In genomic region chr8:78860789-78861188, GRCm38 (mm10) we compare ENCODE assay signal across 23 mouse cellular contexts. TPM values are rescaled to one million over a fixed set of nuclear protein-coding genes. Genes with fewer than 3 reads are reported as not detected.
DNase-seq lines count a peak whose midpoint lies in the region; ATAC-seq and TF ChIP-seq lines count a peak whose summit lies in the region.
"Had no signal": no experiment of that assay in that cellular context is flagged by ENCODE, and none has a peak within 500 bp of the region (broad histone marks: within the 10 kb centered on the region; RNA-seq: fewer than 3 reads in every experiment).

No protein-coding gene starts in this region.

- no peak for ATAC-seq in lung, embryonic 14.5 days (ENCODE audit: insufficient read depth)
- ATAC-seq in intestine, embryonic 15.5 days = no peak
- ATAC-seq: CD4-positive, CD25-positive, alpha-beta regulatory T cell, adult 4 months; forebrain, embryonic 13.5 days; forebrain, embryonic 16.5 days had no signal

- TF ChIP-seq CTCF in lung, embryonic 14.5 days (IDR thresholded peaks at IDR 0.05; ENCODE audit: low read depth) = no peak
- TF ChIP-seq CTCF in lung, adult 2 months (IDR thresholded peaks at IDR 0.05; ENCODE audit: insufficient read depth, low read length) = no peak

- H3K9me3 ChIP-seq in lung, embryonic 14.5 days (ENCODE audit: low read depth, low read length) = no peaks in the 10 kb centered on the region
- H3K9me3 ChIP-seq in intestine, embryonic 15.5 days = no peaks in the 10 kb centered on the region
- H3K9me3 ChIP-seq: forebrain, embryonic 10.5 days; forebrain, embryonic 13.5 days; heart, embryonic 13.5 days; hindbrain, embryonic 12.5 days; hindbrain, embryonic 15.5 days had no signal

- 45% methylated on average over 5 of the region's 5 CpGs for WGBS in lung, embryonic 14.5 days
- 55% methylated on average over 5 of the region's 5 CpGs for WGBS in lung, adult 2 months
- WGBS in intestine, embryonic 15.5 days = 60% methylated on average over 5 of the region's 5 CpGs

- DNase-seq in heart, adult 11 months = peak; percentile 33
- DNase-seq in heart, postnatal 36 days = no peak
- DNase-seq in lung, embryonic 14.5 days = peak; percentile 35
- DNase-seq in lung, adult 2 months = no peak
- peak; percentile 62 for DNase-seq in R1 (ENCODE audit: low read depth, low spot score)
- peak; percentile 15 for DNase-seq in retina, embryonic 14.5 days (ENCODE audit: low spot score)
- DNase-seq: adrenal gland, adult 2 months; adrenal gland, postnatal 14 days; cerebellum, adult 11 months; cerebellum, adult 2 months; cerebellum, adult 9-11 months; cerebellum, postnatal 25 days; gastrocnemius, postnatal 10 days; gastrocnemius, postnatal 36 days; heart, postnatal 14 days had no signal

- TF ChIP-seq POLR2A in lung, adult 2 months (IDR thresholded peaks at IDR 0.05; ENCODE audit: borderline replicate concordance, extremely low read depth, low read depth, low read length) = no peak

- no peak overlapping the region for H3K4me3 ChIP-seq in lung, embryonic 14.5 days (ENCODE audit: low read depth, low read length)
- H3K4me3 ChIP-seq in lung, adult 2 months (replicated peaks; ENCODE audit: extremely low read depth, low read depth, low read length) = no peak overlapping the region
- no peak overlapping the region for H3K4me3 ChIP-seq in intestine, embryonic 15.5 days (replicated peaks)
- H3K4me3 ChIP-seq: forebrain, embryonic 10.5 days; forebrain, embryonic 13.5 days; heart, embryonic 13.5 days; hindbrain, embryonic 12.5 days; hindbrain, embryonic 15.5 days had no signal

- intact Hi-C loops in heart, postnatal 36 days (cut with DNase I) = no loop called here

- no peak overlapping the region for H3K27ac ChIP-seq in lung, embryonic 14.5 days (ENCODE audit: low read depth)
- no peak overlapping the region for H3K27ac ChIP-seq in intestine, embryonic 15.5 days
- H3K27ac ChIP-seq: forebrain, embryonic 10.5 days; forebrain, embryonic 13.5 days; heart, embryonic 13.5 days; hindbrain, embryonic 12.5 days; hindbrain, embryonic 15.5 days had no signal

- no peaks in the 10 kb centered on the region for H3K4me1 ChIP-seq in lung, embryonic 14.5 days (ENCODE audit: insufficient read depth)
- no peaks in the 10 kb centered on the region for H3K4me1 ChIP-seq in lung, adult 2 months (ENCODE audit: control insufficient read depth, insufficient read depth, low read length)
- H3K4me1 ChIP-seq in intestine, embryonic 15.5 days (replicated peaks) = no peaks in the 10 kb centered on the region
- H3K4me1 ChIP-seq: forebrain, embryonic 10.5 days; forebrain, embryonic 13.5 days; heart, embryonic 13.5 days; hindbrain, embryonic 12.5 days; hindbrain, embryonic 15.5 days had no signal

- H3K36me3 ChIP-seq in lung, embryonic 14.5 days (ENCODE audit: insufficient read depth) = no peaks in the 10 kb centered on the region
- no peaks in the 10 kb centered on the region for H3K36me3 ChIP-seq in intestine, embryonic 15.5 days
- H3K36me3 ChIP-seq: forebrain, embryonic 10.5 days; heart, embryonic 13.5 days; hindbrain, embryonic 12.5 days; hindbrain, embryonic 15.5 days had no signal

- H3K4me2 ChIP-seq in lung, embryonic 14.5 days = no peak overlapping the region
- no peak overlapping the region for H3K4me2 ChIP-seq in intestine, embryonic 15.5 days (replicated peaks)
- H3K4me2 ChIP-seq: forebrain, embryonic 13.5 days; heart, embryonic 13.5 days; hindbrain, embryonic 12.5 days; hindbrain, embryonic 15.5 days had no signal

- H3K9ac ChIP-seq in lung, embryonic 14.5 days = no peak overlapping the region
- no peak overlapping the region for H3K9ac ChIP-seq in intestine, embryonic 15.5 days
- H3K9ac ChIP-seq: forebrain, embryonic 13.5 days; heart, embryonic 13.5 days; hindbrain, embryonic 12.5 days; hindbrain, embryonic 15.5 days had no signal

- H3K27me3 ChIP-seq in lung, embryonic 14.5 days (ENCODE audit: insufficient read depth, low read length) = no peaks in the 10 kb centered on the region
- H3K27me3 ChIP-seq in intestine, embryonic 15.5 days (replicated peaks) = no peaks in the 10 kb centered on the region
- H3K27me3 ChIP-seq: forebrain, embryonic 13.5 days; heart, embryonic 13.5 days; hindbrain, embryonic 12.5 days; hindbrain, embryonic 15.5 days had no signal

RNA-seq across cellular contexts. Expression of gene Lsm6, which starts 39.8 kb away (rescaled TPM):
- 10 to 100 TPM; 52.9 to 58.4 TPM for total RNA-seq in heart, postnatal 36 days (2021)
- 286 TPM in 2 replicates for polyA plus RNA-seq in lung, embryonic 14.5 days (2014; fragmentation: Nextera tagmentation; extraction: Ambion mirVana)
- 4.2 and 8.5 TPM in 2 replicates for polyA plus RNA-seq in lung, adult 2 months (2012; rRNA removed)
- 170 and 198 TPM in 2 replicates for polyA plus RNA-seq in intestine, embryonic 15.5 days (2015; fragmentation: Nextera tagmentation; extraction: Ambion mirVana)

Comparison
In these comparisons a context has a peak if more than half of its experiments do, and no peak if none do; other contexts are left out.
1. DNase-seq: peak in heart, adult 11 months (single experiment), lung, embryonic 14.5 days (single experiment), R1 (single experiment) and retina, embryonic 14.5 days (single experiment); none in heart, postnatal 36 days (0 of 2) and lung, adult 2 months (single experiment).
2. RNA of gene Lsm6, which starts 39.8 kb away (polyA plus RNA-seq): 286 TPM in lung, embryonic 14.5 days and 170 to 198 TPM in intestine, embryonic 15.5 days; 4.2 to 8.5 TPM in lung, adult 2 months; every median in the first group is over 10 times any median in the second.